ENCODE assay signal across 23 mouse cellular contexts in the genomic region with DNA sequence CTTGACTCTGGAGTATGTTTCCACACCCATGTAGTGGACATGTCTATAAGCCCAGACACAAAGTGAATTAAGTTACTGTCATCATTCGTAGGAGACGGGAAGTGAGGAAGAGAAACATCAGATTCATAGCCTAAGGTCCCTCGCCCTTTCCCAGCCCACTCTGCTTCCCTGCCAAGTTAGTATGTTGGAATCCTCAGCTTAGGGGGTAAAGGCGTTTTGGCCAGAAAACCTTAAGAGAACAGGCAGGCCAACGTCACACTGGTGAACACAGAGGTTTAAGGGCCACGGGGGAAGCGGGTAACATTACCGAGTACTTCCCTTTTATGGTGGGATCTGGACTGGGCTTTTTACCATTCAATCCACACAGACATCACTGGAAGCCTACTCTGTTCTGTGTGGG. TPM values are rescaled to one million over a fixed set of nuclear protein-coding genes. Genes with fewer than 3 reads are reported as not detected.
DNase-seq lines count a peak whose midpoint lies in the region; ATAC-seq and TF ChIP-seq lines count a peak whose summit lies in the region.
"Had no signal": no experiment of that assay in that cellular context is flagged by ENCODE, and none has a peak within 500 bp of the region (broad histone marks: within the 10 kb centered on the region; RNA-seq: fewer than 3 reads in every experiment).

No protein-coding gene starts in this region.

- intact Hi-C loops in left cerebral cortex, adult 2 months (cut with DNase I), result loop anchor here (2.0 kb wide), 1 partner anchor 21 kb away; no protein-coding TSS in a partner anchor
- intact Hi-C loops in left cerebral cortex, postnatal 10 days (cut with DNase I), result no loop called here

- peak; percentile 92 for DNase-seq in heart, adult 11 months
- no peak for DNase-seq in heart, adult 9 months (ENCODE audit: low spot score in 2 of 2)
- DNase-seq in left cerebral cortex, adult 2 months (ENCODE audit: extremely low spot score in 1 of 2, low spot score in 2 of 2), result no peak
- no peak for DNase-seq in left cerebral cortex, postnatal 10 days (ENCODE audit: extremely low spot score in 1 of 2, low spot score in 2 of 2)
- no peak for DNase-seq in forebrain, postnatal 0 days
- DNase-seq: adrenal gland, postnatal 25 days; cerebellum, adult 11-12 months; cerebellum, postnatal 14 days; heart, postnatal 36 days; kidney, adult 9 months; kidney, postnatal 25 days; midbrain, embryonic 14.5 days; retina, postnatal 1 day; thymus, adult 2 months; thymus, postnatal 4 days had no signal

- H3K4me2 ChIP-seq in forebrain, postnatal 0 days (ENCODE audit: low read depth), result no peak overlapping the region
- H3K4me2 ChIP-seq: embryonic facial prominence, embryonic 12.5 days; heart, embryonic 13.5 days; hindbrain, embryonic 14.5 days; lung, embryonic 15.5 days had no signal

- 0 out of 2 replicates have a peak overlapping the region, but pooled peaks have one; percentile 13 for H3K27ac ChIP-seq in left cerebral cortex, adult 2 months
- no peak overlapping the region for H3K27ac ChIP-seq in forebrain, postnatal 0 days (ENCODE audit: low read depth, low read length)
- H3K27ac ChIP-seq: embryonic facial prominence, embryonic 12.5 days; heart, embryonic 13.5 days; hindbrain, embryonic 14.5 days; lung, embryonic 15.5 days had no signal

- no peaks in the 10 kb centered on the region for H3K9me3 ChIP-seq in megakaryocyte, embryonic 14.5 days
- no peaks in the 10 kb centered on the region for H3K9me3 ChIP-seq in forebrain, postnatal 0 days (ENCODE audit: low read length)
- H3K9me3 ChIP-seq: embryonic facial prominence, embryonic 12.5 days; heart, embryonic 13.5 days; lung, embryonic 15.5 days had no signal

- peak overlapping the region; percentile 20; the same call in 1 of the 2 replicates for H3K4me3 ChIP-seq in left cerebral cortex, adult 2 months
- peak overlapping the region; percentile 75 for H3K4me3 ChIP-seq in megakaryocyte, embryonic 14.5 days (replicated peaks)
- no peak overlapping the region for H3K4me3 ChIP-seq in forebrain, postnatal 0 days (ENCODE audit: low read depth, low read length)
- H3K4me3 ChIP-seq: embryonic facial prominence, embryonic 12.5 days; heart, embryonic 13.5 days had no signal

- no peak for ATAC-seq in megakaryocyte, adult 5-6 weeks (ENCODE audit: poor library complexity, severe bottlenecking)
- ATAC-seq in megakaryocyte progenitor cell, adult 5-6 weeks (replicated peaks; ENCODE audit: poor library complexity), result 0 out of 2 replicates have a peak, but pooled peaks have one; percentile 22
- no peak for ATAC-seq in forebrain, postnatal 0 days
- ATAC-seq: inflammation-experienced regulatory T-cells, adult 6 months had no signal

- H3K9ac ChIP-seq in forebrain, postnatal 0 days, result no peak overlapping the region
- H3K9ac ChIP-seq: embryonic facial prominence, embryonic 12.5 days; heart, embryonic 13.5 days; hindbrain, embryonic 14.5 days; lung, embryonic 15.5 days had no signal

- no peaks in the 10 kb centered on the region for H3K36me3 ChIP-seq in megakaryocyte, embryonic 14.5 days (replicated peaks; ENCODE audit: low read length)
- no peaks in the 10 kb centered on the region for H3K36me3 ChIP-seq in forebrain, postnatal 0 days (ENCODE audit: insufficient read depth)
- H3K36me3 ChIP-seq: embryonic facial prominence, embryonic 12.5 days; heart, embryonic 13.5 days; lung, embryonic 15.5 days had no signal

- TF ChIP-seq CTCF in left cerebral cortex, adult 2 months (IDR thresholded peaks at IDR 0.05), result no peak
- TF ChIP-seq CTCF in forebrain, postnatal 0 days (IDR thresholded peaks at IDR 0.05; ENCODE audit: low read depth), result no peak

- WGBS in forebrain, postnatal 0 days, result 87% methylated on average over 8 of the region's 8 CpGs

- peaks cover 56% of the 10 kb centered on the region for H3K27me3 ChIP-seq in megakaryocyte, embryonic 14.5 days (replicated peaks)
- peaks cover 24% of the 10 kb centered on the region for H3K27me3 ChIP-seq in forebrain, postnatal 0 days (ENCODE audit: insufficient read depth, low read length)

- H3K4me1 ChIP-seq in megakaryocyte, embryonic 14.5 days, result peaks cover 39% of the 10 kb centered on the region
- 0 out of 2 replicates have a peak, but pooled peaks cover 4% of the 10 kb centered on the region for H3K4me1 ChIP-seq in forebrain, postnatal 0 days (ENCODE audit: insufficient read depth)

RNA-seq across cellular contexts. Expression of gene Adap2, which starts 1.6 kb away (rescaled TPM):
- total RNA-seq in left cerebral cortex, adult 2 months (2021), result 1 to 10 TPM; 6.2 to 9.0 TPM
- 1 to 10 TPM; 8.3 to 8.5 TPM for total RNA-seq in left cerebral cortex, postnatal 10 days (2021)
- 4.2 TPM in 1 of 2 replicates, not detected in the other for polyA plus RNA-seq in megakaryocyte, embryonic 14.5 days (2012; ENCODE audit: insufficient read depth, low replicate concordance)
- total RNA-seq in megakaryocyte, adult 5-6 weeks (2015), result 2.7 and 3.7 TPM in 2 replicates
- 4.2 and 5.8 TPM in 2 replicates for total RNA-seq in megakaryocyte, adult 5-6 weeks (2017)
- total RNA-seq in megakaryocyte progenitor cell, adult 5-6 weeks (2015), result 0.07 and 0.17 TPM in 2 replicates
- 0.12 and 0.61 TPM in 2 replicates for total RNA-seq in megakaryocyte progenitor cell, adult 5-6 weeks (2017)
- total RNA-seq in forebrain, postnatal 0 days (2014; rRNA removed), result 3.8 and 4.4 TPM in 2 replicates
- polyA plus RNA-seq in forebrain, postnatal 0 days (2015; fragmentation: Nextera tagmentation; extraction: Ambion mirVana), result 2.2 and 3.2 TPM in 2 replicates

RNA-seq across cellular contexts. Expression of gene Tefm, which starts 13.6 kb away (rescaled TPM):
- total RNA-seq in left cerebral cortex, adult 2 months (2021), result 10 to 100 TPM in 1 of 2 experiments, 1 to 10 TPM in 1; 8.0 to 10.6 TPM
- 10 to 100 TPM in 1 of 2 experiments, 1 to 10 TPM in 1; 9.6 to 11.5 TPM for total RNA-seq in left cerebral cortex, postnatal 10 days (2021)
- 0.44 TPM in 1 of 2 replicates, not detected in the other for polyA plus RNA-seq in megakaryocyte, embryonic 14.5 days (2012; ENCODE audit: insufficient read depth, low replicate concordance)
- total RNA-seq in megakaryocyte, adult 5-6 weeks (2015), result 9.7 and 11.4 TPM in 2 replicates
- total RNA-seq in megakaryocyte, adult 5-6 weeks (2017), result 10.4 and 11.4 TPM in 2 replicates
- total RNA-seq in megakaryocyte progenitor cell, adult 5-6 weeks (2015), result 26.8 and 28.9 TPM in 2 replicates
- total RNA-seq in megakaryocyte progenitor cell, adult 5-6 weeks (2017), result 21.1 and 27.3 TPM in 2 replicates
- total RNA-seq in forebrain, postnatal 0 days (2014; rRNA removed), result 18.9 and 19.9 TPM in 2 replicates
- polyA plus RNA-seq in forebrain, postnatal 0 days (2015; fragmentation: Nextera tagmentation; extraction: Ambion mirVana), result 23.7 and 25.6 TPM in 2 replicates

RNA-seq across cellular contexts. Expression of gene Rnf135, which starts 28.1 kb away (rescaled TPM):
- 1 to 10 TPM; 3.5 to 3.7 TPM for total RNA-seq in left cerebral cortex, adult 2 months (2021)
- total RNA-seq in left cerebral cortex, postnatal 10 days (2021), result 1 to 10 TPM; 3.5 to 4.1 TPM
- 2.6 and 3.6 TPM in 2 replicates for polyA plus RNA-seq in megakaryocyte, embryonic 14.5 days (2012; ENCODE audit: insufficient read depth, low replicate concordance)
- 4.8 and 9.1 TPM in 2 replicates for total RNA-seq in megakaryocyte, adult 5-6 weeks (2015)
- total RNA-seq in megakaryocyte, adult 5-6 weeks (2017), result 4.4 and 4.7 TPM in 2 replicates
- 4.5 and 7.9 TPM in 2 replicates for total RNA-seq in megakaryocyte progenitor cell, adult 5-6 weeks (2015)
- 4.8 and 6.5 TPM in 2 replicates for total RNA-seq in megakaryocyte progenitor cell, adult 5-6 weeks (2017)
- 1.3 and 2.0 TPM in 2 replicates for total RNA-seq in forebrain, postnatal 0 days (2014; rRNA removed)
- 2.2 and 3.1 TPM in 2 replicates for polyA plus RNA-seq in forebrain, postnatal 0 days (2015; fragmentation: Nextera tagmentation; extraction: Ambion mirVana)

RNA-seq across cellular contexts. Expression of gene Rhot1, which starts 53.3 kb away (rescaled TPM):
- 10 to 100 TPM; 70.0 to 70.1 TPM for total RNA-seq in left cerebral cortex, adult 2 months (2021)
- 10 to 100 TPM; 67.5 to 69.6 TPM for total RNA-seq in left cerebral cortex, postnatal 10 days (2021)
- 2.6 and 3.2 TPM in 2 replicates for polyA plus RNA-seq in megakaryocyte, embryonic 14.5 days (2012; ENCODE audit: insufficient read depth, low replicate concordance)
- total RNA-seq in megakaryocyte, adult 5-6 weeks (2015), result 42.5 and 45.0 TPM in 2 replicates
- total RNA-seq in megakaryocyte, adult 5-6 weeks (2017), result 34.6 and 37.8 TPM in 2 replicates
- total RNA-seq in megakaryocyte progenitor cell, adult 5-6 weeks (2015), result 64.7 and 66.6 TPM in 2 replicates
- total RNA-seq in megakaryocyte progenitor cell, adult 5-6 weeks (2017), result 50.6 and 51.4 TPM in 2 replicates
- total RNA-seq in forebrain, postnatal 0 days (2014; rRNA removed), result 69.5 and 79.1 TPM in 2 replicates
- 56.0 and 61.0 TPM in 2 replicates for polyA plus RNA-seq in forebrain, postnatal 0 days (2015; fragmentation: Nextera tagmentation; extraction: Ambion mirVana)
